Mouse (Mus musculus) midbrain, embryonic 11.5 days (tissue): ENCODE results near the gene Cytip. TPM values are rescaled to one million over a fixed set of nuclear protein-coding genes. Genes with fewer than 3 reads are reported as not detected.

Source experiments
- ATAC-seq: fragments of 200-750 bp; cut with Nextera tagmentation; 2 replicates; pipeline ENCODE4 v1.8.0; 2017; ENCODE audit warnings: moderate TSS enrichment, moderate library complexity; ENCODE audit not compliant: low FRiP score
- DNase-seq: peaks from one replicate; pipeline ENCODE4 v3.0.0; 2015; ENCODE audit warnings: low spot score; ENCODE audit errors: missing footprints
- H3K27ac ChIP-seq: fragments of 300-500 bp; sonication (generic); 2 replicates; pipeline ENCODE4 v1.5.1; 2014; ENCODE audit warnings: low read depth, low read length
- H3K27me3 ChIP-seq: fragments of 300-500 bp; sonication (generic); 2 replicates; pipeline ENCODE4 v1.6.1; 2014; ENCODE audit warnings: mild to moderate bottlenecking, low read length, moderate library complexity, mixed read lengths; ENCODE audit not compliant: control insufficient read depth, insufficient read depth
- H3K36me3 ChIP-seq: fragments of 300-500 bp; sonication (generic); 2 replicates; pipeline ENCODE4 v1.6.1; 2014; ENCODE audit warnings: mild to moderate bottlenecking, low read length, moderate library complexity, mixed read lengths; ENCODE audit not compliant: control insufficient read depth, insufficient read depth
- H3K4me1 ChIP-seq: fragments of 300-500 bp; sonication (generic); 2 replicates; pipeline ENCODE4 v1.6.1; 2014; ENCODE audit warnings: low read length; ENCODE audit not compliant: control insufficient read depth, insufficient read depth
- H3K4me2 ChIP-seq: fragments of 300-500 bp; sonication (generic); 2 replicates; pipeline ENCODE4 v1.6.1; 2014; ENCODE audit warnings: mild to moderate bottlenecking, moderate library complexity
- H3K4me3 ChIP-seq: fragments of 300-500 bp; sonication (generic); 2 replicates; pipeline ENCODE4 v1.5.1; 2014; ENCODE audit warnings: low read depth, low read length
- H3K9ac ChIP-seq: fragments of 300-500 bp; sonication (generic); 2 replicates; pipeline ENCODE4 v1.6.1; 2014; ENCODE audit warnings: low read length
- H3K9me3 ChIP-seq: fragments of 300-500 bp; sonication (generic); 2 replicates; pipeline ENCODE4 v1.6.1; 2016; ENCODE audit warnings: low read length; ENCODE audit not compliant: control insufficient read depth
- WGBS: fragments of 180-500 bp; shearing (Covaris S2); extraction: QIAGEN DNeasy Blood & Tissue Kit; methylation state at CpG from one replicate; pipeline ENCODE4 v1.1.7; 2014; 5-methylcytosine and 5-hydroxymethylcytosine counted together
- polyA plus RNA-seq: library from polyadenylated mRNA; unstranded; fragments of >200 nt; fragmentation: Nextera tagmentation; extraction: Ambion mirVana; gene quantifications from 2 replicates; pipeline ENCODE4 v1.2.1, GENCODE M21; 2014

The Cytip gene
- polyA plus RNA-seq, 1 experiment from 2014 or later: 0.34 TPM

DNA sequence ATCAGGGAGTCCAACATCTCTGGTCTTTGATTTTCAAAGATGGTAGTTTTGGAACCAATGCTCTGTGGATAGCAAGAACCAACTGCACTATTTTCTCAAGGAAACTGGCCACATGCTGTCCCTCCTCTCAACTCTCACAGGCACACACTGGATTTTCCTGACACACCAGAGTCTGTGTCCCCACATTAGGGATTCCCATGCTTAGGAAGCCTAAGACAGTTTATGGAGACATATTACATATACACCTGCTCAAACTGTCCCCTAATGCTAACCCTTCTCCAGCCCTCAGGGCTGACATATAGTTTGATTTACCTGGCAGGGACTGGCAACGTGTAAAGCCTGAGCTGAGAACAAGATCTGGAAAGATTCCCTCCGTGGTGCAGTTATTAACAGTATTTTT lies 37.2 kb downstream of the Cytip start:
- H3K9ac ChIP-seq: no peak overlapping the region
- ATAC-seq (no peak), DNase-seq (no peak)
- H3K4me2 ChIP-seq: no peak overlapping the region
- no peak overlapping the region for H3K27ac ChIP-seq
- no peaks in the 10 kb centered on the region for H3K9me3 ChIP-seq
- no peaks in the 10 kb centered on the region for H3K36me3 ChIP-seq
- WGBS: 91% methylated on average over 2 of the region's 2 CpGs
- no peaks in the 10 kb centered on the region for H3K27me3 ChIP-seq
- H3K4me3 ChIP-seq: no peak overlapping the region
- H3K4me1 ChIP-seq: no peaks in the 10 kb centered on the region

DNA sequence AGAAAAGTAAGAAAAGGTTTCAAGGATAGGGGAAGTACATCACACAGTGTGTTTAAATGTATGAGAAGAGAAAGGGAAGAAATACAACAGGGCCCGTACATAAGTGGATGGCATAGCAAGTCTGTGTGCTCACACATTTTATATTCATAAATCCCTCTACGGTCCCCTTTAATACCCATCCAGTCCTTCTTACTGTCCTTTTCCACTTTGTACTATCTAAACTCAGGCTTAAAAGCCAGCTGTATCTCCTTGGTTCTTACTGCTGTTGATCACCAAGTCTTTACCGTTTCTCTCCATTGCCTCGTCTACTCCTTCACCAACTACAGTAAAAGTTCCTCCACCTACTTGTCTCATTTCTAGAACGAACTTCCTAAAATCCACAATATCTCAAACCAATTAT lies 37.9 kb downstream of the Cytip start:
- Histone ChIP-seq H3K36me3 (no peaks in the 10 kb centered on the region), H3K4me1 (no peaks in the 10 kb centered on the region), H3K27ac (no peak overlapping the region), H3K27me3 (no peaks in the 10 kb centered on the region), H3K9me3 (no peaks in the 10 kb centered on the region), H3K4me2 (no peak overlapping the region), H3K9ac (no peak overlapping the region), H3K4me3 (no peak overlapping the region)
- no peak for DNase-seq
- 94% methylated on average over 5 of the region's 5 CpGs for WGBS
- ATAC-seq: no peak

GRCm38 (mm10) chr2:58156495-58157392 lies 38.6 kb downstream of the Cytip start:
- H3K9me3 ChIP-seq: no peaks in the 10 kb centered on the region
- WGBS: 81% methylated on average over 5 of the region's 5 CpGs
- no peaks in the 10 kb centered on the region for H3K36me3 ChIP-seq
- H3K4me2 ChIP-seq: no peak overlapping the region
- no peaks in the 10 kb centered on the region for H3K4me1 ChIP-seq
- H3K27ac ChIP-seq: no peak overlapping the region
- DNase-seq (no peak), ATAC-seq (no peak)
- no peaks in the 10 kb centered on the region for H3K27me3 ChIP-seq
- H3K4me3 ChIP-seq: no peak overlapping the region
- no peak overlapping the region for H3K9ac ChIP-seq

DNA sequence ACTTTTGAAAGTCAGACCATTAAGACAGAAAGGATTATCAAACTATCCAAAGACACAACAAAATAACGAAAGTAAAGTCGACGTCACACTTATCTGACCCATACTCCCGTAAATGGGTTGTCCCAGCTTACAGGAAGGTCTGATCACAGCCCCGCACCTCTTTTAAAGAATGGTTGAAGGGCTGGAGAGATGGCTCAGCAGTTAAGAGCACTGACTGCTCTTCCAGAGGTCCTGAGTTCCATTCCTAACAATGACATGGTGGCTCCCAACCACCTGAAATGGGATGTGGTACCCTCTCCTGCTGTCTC lies 39.3 kb downstream of the Cytip start:
- H3K4me2 ChIP-seq: no peak overlapping the region
- no peaks in the 10 kb centered on the region for H3K27me3 ChIP-seq
- ATAC-seq: no peak
- 94% methylated on average over 5 of the region's 5 CpGs for WGBS
- H3K36me3 ChIP-seq: no peaks in the 10 kb centered on the region
- no peak for DNase-seq
- H3K9ac ChIP-seq: no peak overlapping the region
- H3K4me1 ChIP-seq: no peaks in the 10 kb centered on the region
- H3K9me3 ChIP-seq: no peaks in the 10 kb centered on the region
- H3K27ac ChIP-seq: no peak overlapping the region
- no peak overlapping the region for H3K4me3 ChIP-seq

- DNase-seq (no peak), ATAC-seq (no peak)
- WGBS: 85% methylated on average over 7 of the region's 7 CpGs
- H3K27ac ChIP-seq: no peak overlapping the region
- no peaks in the 10 kb centered on the region for H3K27me3 ChIP-seq
- no peaks in the 10 kb centered on the region for H3K36me3 ChIP-seq
- no peak overlapping the region for H3K9ac ChIP-seq
- no peak overlapping the region for H3K4me2 ChIP-seq
- H3K4me3 ChIP-seq: no peak overlapping the region
- H3K9me3 ChIP-seq: no peaks in the 10 kb centered on the region
- no peaks in the 10 kb centered on the region for H3K4me1 ChIP-seq
Measured at GRCm38 (mm10) chr2:58155271-58156107, 39.8 kb downstream of the Cytip start.

DNA sequence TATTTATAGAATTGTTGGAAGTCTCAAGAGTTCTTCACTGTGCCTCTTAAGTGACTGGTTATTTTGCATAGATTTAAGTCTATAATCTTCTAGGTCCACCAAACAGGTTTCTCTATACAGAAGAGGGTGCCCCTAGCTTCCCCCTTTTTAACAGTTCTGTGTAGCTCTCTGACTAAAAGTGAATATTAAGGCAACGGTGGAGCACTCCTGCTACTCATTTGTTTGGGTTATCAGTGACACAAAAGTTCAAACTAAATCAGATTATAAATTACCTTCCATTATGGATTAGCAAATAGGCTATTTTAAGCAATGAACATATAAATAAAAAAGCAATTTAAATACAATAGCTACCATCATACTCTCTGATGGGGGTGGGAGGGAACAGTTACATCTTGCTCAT lies 40.8 kb downstream of the Cytip start:
- H3K4me3 ChIP-seq: no peak overlapping the region
- no peak overlapping the region for H3K9ac ChIP-seq
- WGBS: 76% methylated on average over 1 of the region's 1 CpGs
- ATAC-seq: no peak
- no peak overlapping the region for H3K4me2 ChIP-seq
- no peak for DNase-seq
- no peaks in the 10 kb centered on the region for H3K4me1 ChIP-seq
- H3K27ac ChIP-seq: no peak overlapping the region
- no peaks in the 10 kb centered on the region for H3K9me3 ChIP-seq
- no peaks in the 10 kb centered on the region for H3K36me3 ChIP-seq
- H3K27me3 ChIP-seq: no peaks in the 10 kb centered on the region

DNA sequence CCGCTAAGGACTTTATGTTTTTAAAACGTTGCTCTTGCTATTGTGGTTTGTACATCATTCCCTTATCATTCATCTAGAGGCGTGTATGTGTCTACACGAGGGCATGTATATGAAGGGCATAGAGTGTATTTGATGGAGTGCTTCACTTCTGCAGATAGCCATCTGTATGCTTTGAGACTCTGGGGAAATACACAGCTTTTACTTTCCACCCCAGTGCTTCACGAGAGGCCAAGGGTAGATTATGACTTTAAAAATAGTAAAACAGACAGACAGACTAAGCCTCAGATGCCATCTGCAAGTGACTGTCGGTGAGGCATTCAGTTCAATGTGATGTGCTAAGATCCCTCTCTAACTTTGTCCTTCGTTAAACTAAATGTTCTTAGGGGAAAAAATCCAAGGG lies 41.6 kb downstream of the Cytip start:
- H3K4me3 ChIP-seq: no peak overlapping the region
- no peak for DNase-seq
- 90% methylated on average over 7 of the region's 7 CpGs for WGBS
- H3K4me2 ChIP-seq: no peak overlapping the region
- no peaks in the 10 kb centered on the region for H3K4me1 ChIP-seq
- no peak for ATAC-seq
- H3K36me3 ChIP-seq: no peaks in the 10 kb centered on the region
- H3K9ac ChIP-seq: no peak overlapping the region
- H3K27me3 ChIP-seq: no peaks in the 10 kb centered on the region
- H3K27ac ChIP-seq: no peak overlapping the region
- no peaks in the 10 kb centered on the region for H3K9me3 ChIP-seq

DNA sequence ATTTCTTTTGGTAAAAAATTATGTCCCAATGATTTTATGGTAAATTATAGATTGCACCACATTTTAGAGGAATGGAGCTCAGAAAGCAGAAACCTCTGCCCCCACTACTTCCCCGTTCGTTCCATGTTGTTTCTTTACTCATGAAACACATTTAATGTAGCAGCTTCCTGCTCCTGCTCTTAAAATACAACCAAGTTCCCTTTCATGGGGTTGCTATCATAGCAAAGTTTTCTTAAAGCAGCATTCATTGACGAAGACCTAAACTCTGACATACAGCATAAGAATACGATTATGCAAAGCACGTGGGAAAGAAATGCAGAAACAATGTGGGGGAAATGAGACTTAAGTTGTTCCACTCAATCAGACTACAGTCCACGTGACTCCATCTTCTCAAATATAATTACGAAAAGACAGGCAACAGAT lies 45.3 kb downstream of the Cytip start:
- Histone ChIP-seq H3K4me1 (no peaks in the 10 kb centered on the region), H3K27ac (no peak overlapping the region), H3K27me3 (no peaks in the 10 kb centered on the region), H3K4me3 (no peak overlapping the region), H3K4me2 (no peak overlapping the region), H3K36me3 (no peaks in the 10 kb centered on the region), H3K9ac (no peak overlapping the region), H3K9me3 (no peaks in the 10 kb centered on the region)
- no peak for ATAC-seq
- DNase-seq: no peak
- WGBS: 91% methylated on average over 7 of the region's 7 CpGs

DNA sequence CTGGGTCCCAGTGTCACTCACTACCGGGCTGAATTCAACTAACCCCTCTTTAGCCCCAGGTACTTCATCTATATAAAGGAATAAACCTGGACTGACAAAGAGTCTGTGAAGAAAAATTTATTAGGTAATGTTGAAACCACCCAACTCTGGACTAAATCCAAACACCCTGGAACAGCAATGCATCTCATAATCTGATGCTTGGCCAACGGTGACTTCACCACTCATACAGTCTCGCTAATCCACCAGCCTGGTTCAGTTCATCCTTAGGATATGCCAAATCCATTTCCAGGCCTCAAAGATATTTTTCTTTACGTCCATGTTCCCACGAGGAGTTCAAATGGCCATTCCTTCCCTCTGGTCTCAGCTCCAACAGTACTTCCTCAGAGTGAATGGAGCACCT lies 48.8 kb downstream of the Cytip start:
- Histone ChIP-seq H3K4me3 (no peak overlapping the region), H3K36me3 (no peaks in the 10 kb centered on the region), H3K4me1 (no peaks in the 10 kb centered on the region), H3K9me3 (no peaks in the 10 kb centered on the region), H3K27me3 (no peaks in the 10 kb centered on the region), H3K9ac (no peak overlapping the region), H3K27ac (no peak overlapping the region), H3K4me2 (no peak overlapping the region)
- WGBS: 89% methylated on average over 5 of the region's 5 CpGs
- ATAC-seq: no peak
- no peak for DNase-seq
